Mouse (Mus musculus): ENCODE data around the gene Zfp296. TPM values are rescaled to one million over a fixed set of nuclear protein-coding genes. Genes with fewer than 3 reads are reported as not detected.
A peak's percentile ranks its signal among the peaks of the same experiment; 100 is the strongest.

The Zfp296 gene
- 0.40 and 0.83 TPM in 2 replicates for total RNA-seq (2014; rRNA removed)
- 0.93 and 1.3 TPM in 2 replicates for polyA plus RNA-seq (2012; rRNA removed)

- Histone ChIP-seq H3K4me1 (ENCODE audit: control insufficient read depth, insufficient read depth, low read length) (peaks cover 11% of the 10 kb centered on the region), H3K36me3 (ENCODE audit: control insufficient read depth, insufficient read depth, low read length) (peaks cover under 1% of the 10 kb centered on the region; the same call in 1 of the 2 replicates), H3K27me3 (ENCODE audit: control insufficient read depth, insufficient read depth, low read length) (no peaks in the 10 kb centered on the region), H3K9ac (ENCODE audit: low read depth, low read length) (peak within 1 kb of the TSS; percentile 3), H3K79me2 (ENCODE audit: control insufficient read depth, insufficient read depth, low read length) (no peaks in the 10 kb centered on the region), H3K27ac (replicated peaks; ENCODE audit: insufficient read depth, low read depth, low read length) (no peak within 1 kb of the TSS), H3K4me3 (ENCODE audit: insufficient read depth, low read depth, low read length) (peak within 1 kb of the TSS; percentile 56)
- DNase-seq (ENCODE audit: extremely low read depth, low read depth, low spot score) = peak; percentile 50
- no peak for TF ChIP-seq CTCF (IDR thresholded peaks at IDR 0.05; ENCODE audit: low read depth, low read length)
- no peak for TF ChIP-seq POLR2A (IDR thresholded peaks at IDR 0.05; ENCODE audit: extremely low read depth, insufficient read depth, low read length)
- 2% methylated on average over 56 of the region's 56 CpGs for WGBS
These were observed at the start of gene Zfp296, which contains the start of gene Gemin7 for GRCm38 (mm10) chr7:19577141-19577852. Gene Zfp296 (plus strand): TSS chr7:19577287. Gene Gemin7 (minus strand): TSS chr7:19577595.

GRCm38 (mm10) chr7:19531077-19531476 lies 46.0 kb upstream of the Zfp296 start:
- no peaks in the 10 kb centered on the region for H3K27me3 ChIP-seq (ENCODE audit: control insufficient read depth, insufficient read depth, low read length)
- H3K36me3 ChIP-seq (ENCODE audit: control insufficient read depth, insufficient read depth, low read length) = peaks cover 10% of the 10 kb centered on the region
- no peak for DNase-seq (ENCODE audit: extremely low read depth, low read depth, low spot score)

GRCm38 (mm10) chr7:19532240-19532639 lies 44.8 kb upstream of the Zfp296 start:
- DNase-seq (ENCODE audit: extremely low read depth, low read depth, low spot score) = no peak
- H3K79me2 ChIP-seq (ENCODE audit: control insufficient read depth, insufficient read depth, low read length) = peaks cover 7% of the 10 kb centered on the region
- peaks cover 10% of the 10 kb centered on the region for H3K36me3 ChIP-seq (ENCODE audit: control insufficient read depth, insufficient read depth, low read length)
- H3K27me3 ChIP-seq (ENCODE audit: control insufficient read depth, insufficient read depth, low read length) = no peaks in the 10 kb centered on the region
- H3K4me1 ChIP-seq (ENCODE audit: control insufficient read depth, insufficient read depth, low read length) = no peaks in the 10 kb centered on the region
- TF ChIP-seq CTCF (IDR thresholded peaks at IDR 0.05; ENCODE audit: low read depth, low read length) (no peak), POLR2A (IDR thresholded peaks at IDR 0.05; ENCODE audit: extremely low read depth, insufficient read depth, low read length) (no peak)
- H3K4me3 ChIP-seq (ENCODE audit: insufficient read depth, low read depth, low read length) = no peak overlapping the region
- no peak overlapping the region for H3K9ac ChIP-seq (ENCODE audit: low read depth, low read length)
- WGBS = 91% methylated on average over 14 of the region's 14 CpGs
- no peak overlapping the region for H3K27ac ChIP-seq (replicated peaks; ENCODE audit: insufficient read depth, low read depth, low read length)

More at GRCm38 (mm10) chr7:19531077-19531476, 46.0 kb upstream of the Zfp296 start:
- H3K4me3 ChIP-seq (ENCODE audit: insufficient read depth, low read depth, low read length) = no peak overlapping the region
- H3K4me1 ChIP-seq (ENCODE audit: control insufficient read depth, insufficient read depth, low read length) = no peaks in the 10 kb centered on the region
- 91% methylated on average over 10 of the region's 10 CpGs for WGBS
- H3K9ac ChIP-seq (ENCODE audit: low read depth, low read length) = no peak overlapping the region
- H3K79me2 ChIP-seq (ENCODE audit: control insufficient read depth, insufficient read depth, low read length) = peaks cover 2% of the 10 kb centered on the region; the same call in 1 of the 2 replicates
- H3K27ac ChIP-seq (replicated peaks; ENCODE audit: insufficient read depth, low read depth, low read length) = no peak overlapping the region
- TF ChIP-seq POLR2A (IDR thresholded peaks at IDR 0.05; ENCODE audit: extremely low read depth, insufficient read depth, low read length) (no peak), CTCF (IDR thresholded peaks at IDR 0.05; ENCODE audit: low read depth, low read length) (0 out of 2 replicates have a peak, but pooled peaks have one; percentile 3)

- Histone ChIP-seq H3K4me3 (ENCODE audit: insufficient read depth, low read depth, low read length) (no peak overlapping the region), H3K36me3 (ENCODE audit: control insufficient read depth, insufficient read depth, low read length) (peaks cover 10% of the 10 kb centered on the region), H3K9ac (ENCODE audit: low read depth, low read length) (no peak overlapping the region), H3K79me2 (ENCODE audit: control insufficient read depth, insufficient read depth, low read length) (peaks cover 23% of the 10 kb centered on the region), H3K27me3 (ENCODE audit: control insufficient read depth, insufficient read depth, low read length) (no peaks in the 10 kb centered on the region), H3K4me1 (ENCODE audit: control insufficient read depth, insufficient read depth, low read length) (no peaks in the 10 kb centered on the region), H3K27ac (replicated peaks; ENCODE audit: insufficient read depth, low read depth, low read length) (no peak overlapping the region)
- WGBS = 97% methylated on average over 10 of the region's 10 CpGs
- DNase-seq (ENCODE audit: extremely low read depth, low read depth, low spot score) = no peak
- TF ChIP-seq POLR2A (IDR thresholded peaks at IDR 0.05; ENCODE audit: extremely low read depth, insufficient read depth, low read length) (no peak), CTCF (IDR thresholded peaks at IDR 0.05; ENCODE audit: low read depth, low read length) (no peak)
These were observed 42.4 kb upstream of the Zfp296 start for GRCm38 (mm10) chr7:19534676-19535075.

GRCm38 (mm10) chr7:19540771-19541566 lies 36.1 kb upstream of the Zfp296 start:
- WGBS = 31% methylated on average over 2 of the region's 2 CpGs
- Histone ChIP-seq H3K79me2 (ENCODE audit: control insufficient read depth, insufficient read depth, low read length) (peaks cover 72% of the 10 kb centered on the region), H3K36me3 (ENCODE audit: control insufficient read depth, insufficient read depth, low read length) (no peaks in the 10 kb centered on the region), H3K4me1 (ENCODE audit: control insufficient read depth, insufficient read depth, low read length) (peaks cover 6% of the 10 kb centered on the region), H3K27me3 (ENCODE audit: control insufficient read depth, insufficient read depth, low read length) (no peaks in the 10 kb centered on the region), H3K9ac (ENCODE audit: low read depth, low read length) (no peak overlapping the region), H3K4me3 (ENCODE audit: insufficient read depth, low read depth, low read length) (no peak overlapping the region), H3K27ac (replicated peaks; ENCODE audit: insufficient read depth, low read depth, low read length) (no peak overlapping the region)
- TF ChIP-seq POLR2A (IDR thresholded peaks at IDR 0.05; ENCODE audit: extremely low read depth, insufficient read depth, low read length) (no peak), CTCF (IDR thresholded peaks at IDR 0.05; ENCODE audit: low read depth, low read length) (no peak)
- peak; percentile 72 for DNase-seq (ENCODE audit: extremely low read depth, low read depth, low spot score)

All from liver, adult 2 months (tissue).